Mouse (Mus musculus) midbrain, embryonic 16.5 days (tissue): ENCODE measurements around the gene Zgpat. TPM values are rescaled to one million over a fixed set of nuclear protein-coding genes. Genes with fewer than 3 reads are reported as not detected.
A peak's percentile ranks its signal among the peaks of the same experiment; 100 is the strongest.

Experiments used
- ATAC-seq: fragments of 200-750 bp; cut with Nextera tagmentation; 2 replicates; pipeline ENCODE4 v1.8.0; 2017; ENCODE audit warnings: moderate TSS enrichment
- H3K27ac ChIP-seq: fragments of 300-500 bp; sonication (generic); 2 replicates; pipeline ENCODE4 v1.5.1; 2014; ENCODE audit warnings: mild to moderate bottlenecking, low read length, mixed read lengths
- H3K27me3 ChIP-seq: fragments of 300-500 bp; sonication (generic); 2 replicates; pipeline ENCODE4 v1.6.1; 2014; ENCODE audit warnings: low read depth, low read length, mixed read lengths; ENCODE audit not compliant: control insufficient read depth, insufficient read depth
- H3K36me3 ChIP-seq: fragments of 300-500 bp; sonication (generic); 2 replicates; pipeline ENCODE4 v1.6.1; 2014; ENCODE audit warnings: mild to moderate bottlenecking, low read length, moderate library complexity, mixed read lengths; ENCODE audit not compliant: control insufficient read depth, insufficient read depth
- H3K4me1 ChIP-seq: fragments of 300-500 bp; sonication (generic); 2 replicates; pipeline ENCODE4 v1.6.1; 2014; ENCODE audit warnings: mild to moderate bottlenecking, low read length, mixed read lengths; ENCODE audit not compliant: control insufficient read depth, insufficient read depth
- H3K4me2 ChIP-seq: fragments of 300-500 bp; sonication (generic); 2 replicates; pipeline ENCODE4 v1.6.1; 2014; ENCODE audit warnings: mild to moderate bottlenecking, low read length, mixed read lengths
- H3K4me3 ChIP-seq: fragments of 300-500 bp; sonication (generic); 2 replicates; pipeline ENCODE4 v1.5.1; 2014; ENCODE audit warnings: low read depth, mild to moderate bottlenecking, low read length, moderate library complexity, mixed read lengths
- H3K9ac ChIP-seq: fragments of 300-500 bp; sonication (generic); 2 replicates; pipeline ENCODE4 v1.6.1; 2014; ENCODE audit warnings: low read depth, low read length, mixed read lengths
- H3K9me3 ChIP-seq: fragments of 300-500 bp; sonication (generic); replicated peaks from 2 replicates; pipeline ENCODE4 v1.6.1; 2014; ENCODE audit warnings: mild to moderate bottlenecking, low read length, mixed read lengths; ENCODE audit not compliant: control insufficient read depth, poor library complexity, severe bottlenecking
- WGBS: fragments of 180-500 bp; shearing (Covaris S2); extraction: QIAGEN DNeasy Blood & Tissue Kit; methylation state at CpG from one replicate; pipeline ENCODE4 v1.1.7; 2014; 5-methylcytosine and 5-hydroxymethylcytosine counted together
- polyA plus RNA-seq: library from polyadenylated mRNA; unstranded; fragments of >200 nt; fragmentation: Nextera tagmentation; extraction: Ambion mirVana; gene quantifications from 2 replicates; pipeline ENCODE4 v1.2.1, GENCODE M21; 2015

Gene Zgpat
- polyA plus RNA-seq, 1 experiment from 2014 or later, result 94.5 TPM

DNA sequence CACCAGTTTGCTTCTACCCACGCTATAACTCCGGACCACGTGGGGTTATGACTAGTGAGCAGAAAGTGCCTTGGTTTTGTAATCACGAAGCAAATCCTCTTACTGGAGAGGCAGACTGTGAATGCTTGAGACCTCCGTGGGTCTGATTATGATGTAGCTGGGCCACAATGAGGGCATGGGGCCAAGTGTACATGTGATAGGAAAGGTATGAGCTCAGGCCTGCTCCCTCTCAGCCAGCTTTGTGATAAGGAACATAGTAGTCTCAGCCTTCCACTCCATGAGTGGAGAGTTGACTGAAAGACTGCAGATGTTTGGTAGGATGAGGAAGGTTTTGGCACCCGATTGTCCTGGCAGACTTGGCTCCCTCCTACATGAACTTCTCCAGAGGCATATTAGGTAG lies 22.0 kb upstream of the Zgpat start:
- H3K27me3 ChIP-seq, result no peaks in the 10 kb centered on the region
- no peak for ATAC-seq
- H3K27ac ChIP-seq, result no peak overlapping the region
- no peak overlapping the region for H3K4me3 ChIP-seq
- peaks cover 28% of the 10 kb centered on the region for H3K36me3 ChIP-seq
- no peak overlapping the region for H3K4me2 ChIP-seq
- H3K9ac ChIP-seq, result no peak overlapping the region
- no peaks in the 10 kb centered on the region for H3K4me1 ChIP-seq
- H3K9me3 ChIP-seq, result no peaks in the 10 kb centered on the region
- WGBS, result 95% methylated on average over 6 of the region's 6 CpGs

DNA sequence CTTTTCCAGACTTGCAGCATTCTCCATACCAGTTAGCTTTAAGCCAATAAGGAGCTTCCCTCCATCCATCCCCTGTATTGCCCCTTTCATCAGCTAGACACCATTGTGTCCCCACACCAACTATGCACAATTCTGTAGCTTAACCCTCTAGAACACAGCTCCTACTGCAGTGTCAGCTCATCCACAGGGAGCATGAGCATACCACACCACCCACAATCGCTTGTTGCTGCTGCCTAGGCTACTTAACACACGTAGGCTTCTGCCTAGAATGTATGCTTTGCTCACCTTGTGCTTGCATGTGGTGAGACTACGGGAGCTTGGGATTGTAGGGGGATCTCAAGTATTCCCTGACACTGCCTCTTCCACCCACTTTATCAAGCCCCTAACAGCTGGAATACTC lies 7.9 kb upstream of the Zgpat start:
- H3K4me1 ChIP-seq, result no peaks in the 10 kb centered on the region
- H3K27me3 ChIP-seq, result no peaks in the 10 kb centered on the region
- H3K9me3 ChIP-seq, result no peaks in the 10 kb centered on the region
- peaks cover 18% of the 10 kb centered on the region for H3K36me3 ChIP-seq
- no peak overlapping the region for H3K27ac ChIP-seq
- no peak overlapping the region for H3K9ac ChIP-seq
- H3K4me3 ChIP-seq, result no peak overlapping the region
- WGBS, result 83% methylated on average over 3 of the region's 3 CpGs
- no peak overlapping the region for H3K4me2 ChIP-seq
- no peak for ATAC-seq

GRCm38 (mm10) chr2:181363946-181364345 lies 782 bp upstream of the Zgpat start:
- 78% methylated on average over 3 of the region's 3 CpGs for WGBS
- Histone ChIP-seq H3K9me3 (no peaks in the 10 kb centered on the region), H3K4me2 (peak overlapping the region; percentile 98), H3K4me1 (peaks cover 34% of the 10 kb centered on the region), H3K9ac (peak overlapping the region; percentile 90), H3K36me3 (peaks cover 22% of the 10 kb centered on the region), H3K4me3 (peak overlapping the region; percentile 91), H3K27ac (no peak overlapping the region), H3K27me3 (no peaks in the 10 kb centered on the region)
- no peak for ATAC-seq

DNA sequence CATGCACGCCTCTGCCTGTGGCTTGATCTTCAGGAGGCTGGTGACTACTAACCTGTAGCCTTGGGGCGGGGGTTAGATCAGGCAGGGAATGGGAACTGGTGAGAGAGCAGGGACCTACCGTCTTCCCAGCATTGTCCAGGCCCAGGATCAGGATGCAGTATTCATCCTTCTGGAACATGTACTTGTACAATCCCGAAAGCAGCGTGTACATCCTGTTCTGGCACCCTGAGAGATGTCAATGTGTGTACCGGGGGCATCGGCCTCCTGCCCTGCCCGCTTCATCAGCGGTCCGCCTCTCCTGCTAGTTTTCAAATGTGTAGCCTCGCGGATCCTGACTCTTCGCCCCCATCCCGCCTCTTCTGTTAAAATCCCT lies 255 bp upstream of the Zgpat start:
- H3K4me2 ChIP-seq, result peak overlapping the region; percentile 98
- H3K9me3 ChIP-seq, result no peaks in the 10 kb centered on the region
- H3K4me3 ChIP-seq, result peak overlapping the region; percentile 91
- no peaks in the 10 kb centered on the region for H3K27me3 ChIP-seq
- peak overlapping the region; percentile 94 for H3K27ac ChIP-seq
- ATAC-seq, result 0 out of 2 replicates have a peak, but pooled peaks have one; percentile 27
- H3K4me1 ChIP-seq, result peaks cover 39% of the 10 kb centered on the region
- H3K36me3 ChIP-seq, result peaks cover 17% of the 10 kb centered on the region
- peak overlapping the region; percentile 90 for H3K9ac ChIP-seq
- 13% methylated on average over 14 of the region's 14 CpGs for WGBS

GRCm38 (mm10) chr2:181365655-181366075 lies 937 bp downstream of the Zgpat start:
- peaks cover 39% of the 10 kb centered on the region for H3K4me1 ChIP-seq
- peak overlapping the region; percentile 90 for H3K9ac ChIP-seq
- peak; percentile 75; the same call in 1 of the 2 replicates for ATAC-seq
- under 1% methylated on average over 20 of the region's 20 CpGs for WGBS
- H3K4me2 ChIP-seq, result peak overlapping the region; percentile 98
- H3K27ac ChIP-seq, result peak overlapping the region; percentile 94
- H3K9me3 ChIP-seq, result no peaks in the 10 kb centered on the region
- no peaks in the 10 kb centered on the region for H3K27me3 ChIP-seq
- H3K36me3 ChIP-seq, result peaks cover 20% of the 10 kb centered on the region
- H3K4me3 ChIP-seq, result peak overlapping the region; percentile 91

DNA sequence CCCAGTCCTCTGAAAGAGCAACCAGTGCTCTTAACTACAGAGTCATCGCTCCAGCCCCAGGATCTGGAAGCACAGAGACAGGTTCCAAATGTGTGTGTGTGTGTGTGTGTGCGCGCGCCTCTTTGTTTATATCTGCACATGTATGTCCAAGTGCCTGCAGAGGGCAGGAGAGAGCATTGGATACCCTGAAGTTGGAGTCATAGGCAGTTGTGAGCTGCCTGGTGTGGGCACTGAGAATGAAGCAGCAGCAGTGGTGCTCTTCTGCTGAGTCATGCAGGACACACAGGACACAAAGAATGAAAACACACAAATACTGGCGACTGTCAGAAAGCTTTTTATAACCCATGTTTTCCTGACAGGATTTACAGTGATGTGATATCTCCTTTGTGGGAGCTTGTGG lies 5.3 kb downstream of the Zgpat start:
- Histone ChIP-seq H3K36me3 (peaks cover 7% of the 10 kb centered on the region), H3K9ac (no peak overlapping the region), H3K27me3 (no peaks in the 10 kb centered on the region), H3K27ac (no peak overlapping the region), H3K9me3 (no peaks in the 10 kb centered on the region), H3K4me2 (no peak overlapping the region), H3K4me3 (no peak overlapping the region), H3K4me1 (peaks cover 33% of the 10 kb centered on the region)
- 96% methylated on average over 5 of the region's 5 CpGs for WGBS
- ATAC-seq, result no peak

GRCm38 (mm10) chr2:181375787-181376186 lies 11.1 kb downstream of the Zgpat start:
- Histone ChIP-seq H3K4me3 (no peak overlapping the region), H3K27ac (no peak overlapping the region), H3K27me3 (no peaks in the 10 kb centered on the region), H3K9me3 (no peaks in the 10 kb centered on the region), H3K9ac (no peak overlapping the region), H3K4me2 (no peak overlapping the region), H3K4me1 (no peaks in the 10 kb centered on the region), H3K36me3 (peaks cover 22% of the 10 kb centered on the region)
- no peak for ATAC-seq
- WGBS, result 96% methylated on average over 2 of the region's 2 CpGs

DNA sequence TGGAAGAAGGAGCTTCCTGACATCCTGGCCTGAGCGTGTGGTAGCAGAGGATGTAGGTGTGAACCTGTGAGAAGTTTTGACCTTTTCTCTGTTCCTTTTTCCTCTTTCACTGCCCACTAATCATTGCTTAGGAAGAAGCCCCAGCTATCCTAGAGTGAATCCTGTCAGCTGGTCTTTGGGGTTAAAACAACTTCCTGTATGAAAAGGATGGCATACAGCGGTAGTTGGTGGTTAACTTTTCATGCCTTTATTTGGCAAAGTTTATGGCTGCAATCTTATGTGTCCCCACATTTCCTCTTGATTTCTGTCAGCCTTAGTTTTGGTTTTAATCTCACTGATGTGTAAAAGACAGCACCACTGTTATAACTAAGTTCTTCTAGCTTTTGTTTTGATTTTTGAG lies 12.5 kb downstream of the Zgpat start:
- 95% methylated on average over 2 of the region's 2 CpGs for WGBS
- no peaks in the 10 kb centered on the region for H3K4me1 ChIP-seq
- no peak overlapping the region for H3K27ac ChIP-seq
- no peaks in the 10 kb centered on the region for H3K27me3 ChIP-seq
- ATAC-seq, result no peak
- no peak overlapping the region for H3K9ac ChIP-seq
- no peak overlapping the region for H3K4me3 ChIP-seq
- no peaks in the 10 kb centered on the region for H3K9me3 ChIP-seq
- H3K36me3 ChIP-seq, result peaks cover 31% of the 10 kb centered on the region
- no peak overlapping the region for H3K4me2 ChIP-seq

GRCm38 (mm10) chr2:181378701-181379100 lies 14.0 kb downstream of the Zgpat start:
- no peak overlapping the region for H3K9ac ChIP-seq
- ATAC-seq, result no peak
- no peak overlapping the region for H3K4me2 ChIP-seq
- H3K4me3 ChIP-seq, result no peak overlapping the region
- WGBS, result 96% methylated on average over 5 of the region's 5 CpGs
- peaks cover 41% of the 10 kb centered on the region for H3K36me3 ChIP-seq
- no peaks in the 10 kb centered on the region for H3K27me3 ChIP-seq
- H3K27ac ChIP-seq, result no peak overlapping the region
- no peaks in the 10 kb centered on the region for H3K9me3 ChIP-seq
- no peaks in the 10 kb centered on the region for H3K4me1 ChIP-seq
